Mouse (Mus musculus): ENCODE measurements at regions not wholly inside any gene's neighbourhood (a gene's known extent, or its start where the extent isn't known, plus 50 kb on each side); places are given as distances from the start of the nearest gene placed in this dataset.

DNA sequence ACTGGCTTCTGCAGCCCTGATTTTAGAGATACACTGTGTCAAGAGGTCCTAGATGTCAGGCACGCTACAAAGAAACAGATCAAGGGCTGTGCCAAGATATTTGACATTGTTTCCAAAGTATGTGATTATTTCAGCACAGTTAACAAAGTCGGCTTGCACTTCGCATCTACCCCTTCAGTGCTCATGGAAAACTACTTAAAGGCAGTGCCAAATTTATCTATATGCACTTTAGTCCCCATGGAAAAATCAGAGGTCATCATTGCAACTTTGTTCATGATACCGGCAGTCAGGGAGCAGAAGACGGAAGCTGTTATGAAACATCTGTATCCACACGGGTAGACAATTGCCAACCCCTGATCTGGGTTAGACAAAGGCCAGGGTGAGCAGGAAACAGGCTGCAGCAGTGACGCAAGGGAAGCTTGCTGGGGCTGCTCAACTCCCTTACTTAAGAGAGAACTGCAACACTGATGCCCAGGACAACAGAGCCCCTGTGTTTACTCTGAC is 143.2 kb downstream of the Plk2 start:
- ATAC-seq (replicated peaks; ENCODE audit: poor library complexity) = peak; percentile 99

GRCm38 (mm10) chr13:110540543-110541265 is 145.9 kb downstream of the Plk2 start:
- no peak for ATAC-seq (replicated peaks; ENCODE audit: poor library complexity)

DNA sequence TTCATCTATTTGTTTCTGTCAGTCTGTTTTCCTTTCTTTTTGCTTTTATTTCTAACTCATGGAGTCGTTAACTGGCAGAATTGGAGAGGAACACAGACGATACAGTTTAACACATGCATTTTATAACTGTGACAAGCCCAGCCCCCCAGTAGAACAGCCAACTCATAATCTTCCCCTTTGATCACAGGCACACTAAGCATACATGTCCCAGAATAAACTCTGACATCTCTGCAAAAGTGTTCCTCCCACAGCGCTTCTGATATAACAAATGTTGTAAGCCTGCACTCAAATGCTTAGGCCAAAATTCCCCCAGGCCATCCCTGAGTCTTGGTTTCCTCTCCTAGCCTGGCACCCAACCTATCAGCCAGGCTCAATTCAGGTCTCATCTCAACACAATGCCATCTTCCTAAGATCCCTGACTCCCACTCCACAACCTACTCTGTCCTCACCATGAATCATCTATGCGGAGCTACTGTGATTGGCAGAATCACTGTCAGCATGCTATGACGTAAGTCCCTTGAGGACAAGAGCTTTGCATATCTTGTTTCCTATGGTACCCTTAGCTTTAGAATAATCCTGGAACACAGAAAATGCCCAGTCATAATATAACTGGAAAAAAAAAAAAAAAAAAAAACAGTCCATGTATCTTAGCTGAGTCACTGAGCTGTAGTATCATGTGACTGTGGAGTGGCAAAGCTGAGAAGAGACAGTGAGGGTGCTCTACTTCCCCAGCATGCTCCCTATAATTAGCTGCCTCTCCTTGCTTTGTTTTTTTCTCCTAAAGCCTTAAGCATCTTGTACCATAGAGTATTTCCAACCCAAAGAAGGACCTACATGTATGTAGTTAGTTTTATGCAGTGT is 146.7 kb downstream of the Plk2 start:
- ATAC-seq (replicated peaks; ENCODE audit: poor library complexity) = peak; percentile 38; the same call in 1 of the 2 replicates

DNA sequence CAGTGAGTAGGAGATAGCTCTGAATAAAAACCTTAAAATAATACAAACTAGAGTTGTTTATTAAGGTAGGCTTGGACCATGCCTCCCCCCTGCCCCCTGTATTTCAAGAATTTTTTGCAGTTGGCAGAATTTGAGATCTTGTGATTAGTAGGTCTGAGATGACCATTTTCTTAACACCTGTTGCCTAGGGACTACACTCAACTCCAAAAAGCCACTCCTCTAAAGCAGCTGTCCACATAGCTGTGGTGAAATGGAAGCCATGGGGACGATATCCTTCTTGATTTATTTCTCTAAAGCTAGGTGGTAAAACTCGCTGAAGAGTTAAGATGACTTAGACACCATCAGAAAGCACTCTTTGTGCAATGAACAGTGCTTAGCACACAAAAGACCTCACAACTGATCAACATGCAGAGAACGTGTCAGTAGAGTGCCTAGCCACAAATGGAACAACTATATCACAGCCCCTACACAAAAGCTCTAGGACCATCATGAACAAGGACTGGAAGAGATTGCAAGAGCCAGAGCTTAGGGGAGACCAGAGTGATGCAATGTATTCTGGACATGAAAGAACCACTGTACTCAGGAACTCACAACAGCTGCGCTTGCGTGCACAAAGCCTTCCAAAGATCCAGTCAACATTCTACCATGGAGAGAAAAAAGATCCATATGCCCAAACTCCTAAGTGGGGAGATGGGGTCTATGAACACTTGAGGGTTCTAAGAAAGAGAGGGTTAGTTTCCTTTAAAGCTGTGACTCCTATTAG is 147.6 kb downstream of the Plk2 start:
- no peak for ATAC-seq (replicated peaks; ENCODE audit: poor library complexity)

GRCm38 (mm10) chr13:110545454-110545853 is 150.6 kb downstream of the Plk2 start:
- ATAC-seq (replicated peaks; ENCODE audit: poor library complexity) = peak; percentile 37; the same call in 1 of the 2 replicates

- ATAC-seq (replicated peaks; ENCODE audit: poor library complexity) = no peak
Observed at GRCm38 (mm10) chr13:110555529-110556319, 160.9 kb downstream of the Plk2 start.

DNA sequence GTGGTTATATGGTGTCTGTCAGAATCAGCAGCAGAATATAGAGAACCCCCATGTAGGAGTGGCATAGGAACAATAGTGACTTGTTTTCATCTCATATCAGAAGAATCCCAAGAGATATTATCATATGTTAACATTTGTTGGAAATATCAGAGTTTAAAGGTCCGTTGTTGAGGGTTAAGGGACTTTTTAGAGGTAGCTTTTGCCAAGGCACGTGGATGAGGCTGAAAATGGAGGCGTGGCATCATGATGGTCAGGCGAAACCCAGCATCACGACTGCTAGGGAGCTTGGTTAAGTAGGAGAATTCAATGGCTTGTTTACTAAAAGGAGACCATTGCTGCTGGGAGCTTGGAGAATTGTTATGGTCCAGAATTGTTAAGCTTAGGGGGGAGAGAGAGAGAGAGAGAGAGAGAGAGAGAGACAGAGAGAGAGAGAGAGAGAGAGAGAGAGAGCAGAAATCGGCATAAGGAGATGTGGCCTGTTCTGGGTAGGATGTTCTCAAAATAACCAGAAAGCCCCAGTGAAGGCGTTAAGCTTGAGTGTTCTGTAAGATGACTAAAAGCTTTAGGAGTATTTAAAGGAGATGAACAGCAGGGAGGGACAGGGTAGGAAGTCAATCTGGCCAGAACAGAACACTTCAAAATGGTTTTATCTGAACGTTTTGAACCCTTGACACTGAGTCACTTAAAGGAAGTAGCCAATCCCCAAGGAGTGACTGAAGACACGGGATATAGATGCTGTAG is 161.7 kb downstream of the Plk2 start:
- no peak for ATAC-seq (replicated peaks; ENCODE audit: poor library complexity)

GRCm38 (mm10) chr13:110557930-110558727 is 163.3 kb downstream of the Plk2 start:
- ATAC-seq (replicated peaks; ENCODE audit: poor library complexity) = peak; percentile 56

DNA sequence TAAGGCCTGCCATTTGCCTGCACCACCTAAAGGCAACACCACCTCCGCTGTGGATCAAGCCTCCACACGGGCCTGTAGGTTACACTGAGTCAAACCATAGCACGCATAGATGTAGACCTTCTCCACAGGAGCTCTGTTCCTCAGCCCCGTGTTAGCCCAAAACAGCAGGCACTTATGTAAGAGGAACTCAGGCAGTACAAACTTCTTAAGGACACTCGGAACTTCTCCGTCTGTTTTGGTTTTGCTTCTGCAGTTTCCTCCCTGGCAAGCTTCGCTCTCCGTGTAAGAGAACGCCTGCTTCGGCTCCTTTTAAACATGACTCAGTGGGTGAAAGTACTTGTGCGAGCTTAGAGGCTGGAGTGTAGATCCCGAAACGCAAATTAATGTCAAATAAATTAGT is 165.7 kb downstream of the Plk2 start:
- ATAC-seq (replicated peaks; ENCODE audit: poor library complexity) = peak; percentile 35

DNA sequence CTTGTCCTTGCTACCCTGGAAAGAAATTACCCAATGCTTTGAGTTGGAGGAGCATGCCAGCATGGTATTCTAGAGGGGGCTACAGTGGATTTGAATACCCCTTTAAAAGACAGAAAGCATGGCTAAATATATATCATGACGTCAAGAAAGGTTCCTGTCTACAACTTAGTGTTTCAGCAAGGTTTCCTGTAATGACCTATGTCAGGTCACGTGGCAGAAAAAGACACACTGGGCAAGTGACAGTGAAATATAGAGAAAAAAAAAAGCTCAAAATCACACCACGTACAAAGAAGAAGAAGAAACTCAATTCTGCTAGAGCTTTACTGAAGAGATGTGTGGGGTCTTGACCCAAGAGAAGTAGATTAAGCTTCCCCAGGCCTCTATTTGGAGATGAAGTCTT is 167.7 kb downstream of the Plk2 start:
- ATAC-seq (replicated peaks; ENCODE audit: poor library complexity) = no peak

DNA sequence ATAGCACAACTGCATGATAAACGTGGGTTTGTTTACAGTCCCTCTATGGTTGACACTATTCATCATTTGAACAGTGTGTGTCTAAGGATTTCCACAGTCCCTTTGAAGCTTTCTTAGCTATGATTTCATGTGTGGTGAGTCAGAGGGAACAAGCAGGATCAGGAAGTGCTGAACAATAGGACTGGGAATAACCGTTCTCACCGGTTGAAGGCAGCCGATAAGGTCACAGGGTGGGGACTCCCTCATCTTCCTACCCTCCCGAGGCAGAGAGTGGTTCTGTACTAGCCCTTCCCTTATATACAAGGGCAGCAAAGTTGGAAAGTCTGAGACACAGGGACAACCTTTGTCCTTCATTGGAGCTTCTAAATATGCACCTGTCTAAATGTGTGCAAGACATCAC is 168.1 kb downstream of the Plk2 start:
- no peak for ATAC-seq (replicated peaks; ENCODE audit: poor library complexity)

DNA sequence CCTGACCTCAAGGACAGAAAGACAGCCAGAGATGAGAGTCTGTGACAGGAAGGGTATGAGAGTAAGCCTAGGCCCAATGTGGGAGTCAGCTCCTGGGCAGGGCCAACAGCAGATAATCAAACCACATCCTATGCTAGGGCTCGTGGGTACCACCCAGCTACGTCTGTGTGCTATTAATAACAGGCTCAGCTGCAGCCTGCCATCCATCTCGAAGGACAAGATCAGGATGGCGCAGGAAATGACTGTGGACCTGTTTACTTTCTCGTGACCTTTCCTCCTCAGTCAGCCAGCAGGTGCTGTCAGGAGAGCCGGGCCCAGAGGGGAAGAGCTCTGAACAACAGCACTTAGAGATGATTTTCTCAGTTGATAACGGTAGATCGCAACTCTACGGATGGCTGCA is 169.1 kb downstream of the Plk2 start:
- ATAC-seq (replicated peaks; ENCODE audit: poor library complexity) = peak; percentile 56

DNA sequence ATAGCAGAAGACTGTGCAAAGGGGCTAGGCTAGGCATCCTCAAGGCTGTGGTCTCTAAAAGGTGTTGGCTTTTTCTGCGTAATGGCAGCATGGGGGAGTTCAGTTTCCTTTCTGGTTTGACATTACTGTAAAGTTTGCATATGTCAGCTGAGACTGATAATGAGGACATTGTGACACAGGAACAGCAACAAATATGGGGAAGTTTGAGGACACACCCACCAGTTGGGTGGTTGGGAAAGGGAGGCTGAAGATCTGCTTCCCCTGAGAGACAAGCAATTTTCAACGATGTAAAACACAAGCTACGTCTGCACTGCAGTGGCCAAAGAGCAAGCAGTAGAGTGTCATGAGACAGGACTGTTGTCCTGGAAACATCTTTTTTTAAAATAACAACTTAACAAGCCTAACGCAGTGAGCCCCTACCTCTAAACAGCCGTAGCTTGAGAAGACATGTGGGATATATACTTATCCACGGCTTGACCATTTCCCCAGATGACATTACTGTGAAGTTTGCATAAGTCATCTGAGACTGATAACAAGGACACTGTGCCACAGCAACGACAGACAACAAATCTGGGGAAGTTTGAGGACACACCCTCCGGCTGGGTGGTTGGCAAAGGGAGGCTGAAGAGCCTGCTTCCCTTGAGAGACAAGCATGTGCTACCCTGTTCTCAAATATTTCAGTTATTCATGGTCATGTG is 173.8 kb downstream of the Plk2 start:
- ATAC-seq (replicated peaks; ENCODE audit: poor library complexity) = peak; percentile 94

DNA sequence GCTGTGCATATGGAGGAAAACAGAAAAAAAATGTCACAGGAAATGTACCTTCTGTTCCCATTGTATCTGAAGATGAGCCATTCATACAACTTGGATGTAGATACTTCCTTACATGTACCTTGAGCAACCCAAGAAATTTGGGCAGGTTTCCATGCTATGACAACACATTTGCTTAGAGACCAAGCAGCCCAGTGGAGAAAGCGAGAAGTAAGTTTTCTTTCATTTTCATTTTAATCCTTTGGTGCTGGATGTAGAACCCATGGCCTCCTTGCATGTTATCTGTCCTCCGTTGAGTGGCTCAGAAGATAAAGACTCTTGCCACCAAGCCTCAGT is 174.3 kb downstream of the Plk2 start:
- peak; percentile 64 for ATAC-seq (replicated peaks; ENCODE audit: poor library complexity)

DNA sequence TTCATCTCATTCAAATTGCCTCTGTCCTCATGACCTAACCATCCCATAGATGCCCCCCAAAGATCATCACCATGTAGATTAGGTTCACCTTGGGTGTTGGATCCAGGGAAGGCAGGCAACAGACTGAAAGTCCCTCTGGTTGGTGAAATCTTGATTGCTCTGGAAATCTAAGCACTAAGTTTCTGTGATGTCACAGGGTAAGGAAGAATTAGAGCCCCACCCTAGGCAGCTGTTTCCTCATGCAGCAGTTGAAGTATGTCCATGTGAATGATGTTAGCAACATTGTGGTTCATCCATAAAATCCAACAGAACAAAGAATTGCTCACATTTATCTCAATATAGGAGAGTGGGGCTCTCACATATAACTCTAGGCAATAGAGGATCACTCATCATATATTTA is 175.5 kb downstream of the Plk2 start:
- no peak for ATAC-seq (replicated peaks; ENCODE audit: poor library complexity)

DNA sequence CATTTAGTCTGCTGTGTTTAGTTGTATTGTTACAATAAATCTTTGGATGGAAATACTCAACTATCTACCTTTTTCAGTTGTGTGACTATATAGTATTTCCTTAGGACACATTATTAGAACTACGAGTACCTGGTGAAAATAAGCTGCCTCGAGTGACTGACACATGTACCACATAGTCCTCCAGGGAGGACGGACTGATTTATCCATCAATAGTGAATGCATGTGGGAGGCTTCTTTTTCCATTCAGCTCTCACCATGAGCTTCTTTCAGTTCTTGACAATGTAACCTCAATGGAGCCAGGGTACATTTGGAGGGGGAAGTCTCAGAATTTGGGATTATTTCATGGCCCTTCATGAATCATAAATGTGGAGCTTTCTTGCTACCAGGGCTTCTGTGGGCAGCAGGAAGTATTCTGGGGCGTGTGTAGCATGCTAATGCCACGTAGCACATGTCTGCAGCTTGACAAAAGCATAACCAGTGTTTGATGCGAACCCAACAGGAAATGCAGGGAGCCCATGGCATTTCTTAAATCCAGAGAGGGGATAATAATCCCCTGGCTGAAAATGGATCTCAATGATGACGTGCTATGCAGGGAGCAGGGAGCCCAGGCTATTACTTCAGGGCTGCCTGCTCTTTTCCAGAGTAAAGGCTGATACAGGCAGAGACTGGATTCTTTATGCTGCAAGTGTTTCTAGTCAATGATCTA is 178.7 kb downstream of the Plk2 start:
- no peak for ATAC-seq (replicated peaks; ENCODE audit: poor library complexity)

GRCm38 (mm10) chr13:110574764-110575471 is 180.1 kb downstream of the Plk2 start:
- no peak for ATAC-seq (replicated peaks; ENCODE audit: poor library complexity)
